Mouse (Mus musculus): ENCODE results near the gene Sfrp5.

Gene Sfrp5

GRCm38 (mm10) chr19:42201696-42202381, at the start of gene Sfrp5:
Sfrp5 (minus strand) TSS chr19:42202252.
- no peak for DNase-seq (ENCODE audit: low spot score in 2 of 2)

GRCm38 (mm10) chr19:42249976-42250914, 48.2 kb upstream of the Sfrp5 start:
- DNase-seq (ENCODE audit: low spot score in 2 of 2): no peak

DNA sequence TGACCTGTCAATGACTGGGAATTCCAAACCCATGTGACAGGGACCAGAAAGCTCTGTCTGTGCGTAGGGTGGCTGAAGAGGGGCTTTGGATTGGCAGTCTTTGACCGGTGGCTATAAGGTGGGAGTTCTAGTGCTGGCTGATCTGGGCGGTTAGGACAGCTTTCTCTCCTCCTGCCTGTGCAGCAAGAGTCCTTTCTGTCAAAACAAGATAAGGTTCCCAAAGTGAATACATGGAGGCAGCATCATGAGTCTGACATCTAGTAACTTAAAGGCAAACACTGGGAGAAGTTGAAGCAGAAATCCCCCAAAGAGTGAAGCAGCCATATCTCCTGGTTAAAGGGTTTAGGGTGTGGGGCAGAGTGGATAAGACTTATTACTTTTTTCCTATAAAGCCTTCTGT, 45.5 kb upstream of the Sfrp5 start, which contains the start of gene Golga7b:
TSS of gene Golga7b (plus strand) at position 56 of the 400 bp plus-strand sequence.
- no peak for DNase-seq (ENCODE audit: low spot score in 2 of 2)

- DNase-seq (ENCODE audit: low spot score in 2 of 2): no peak
These were observed 44.6 kb upstream of the Sfrp5 start for GRCm38 (mm10) chr19:42246626-42247025.

DNA sequence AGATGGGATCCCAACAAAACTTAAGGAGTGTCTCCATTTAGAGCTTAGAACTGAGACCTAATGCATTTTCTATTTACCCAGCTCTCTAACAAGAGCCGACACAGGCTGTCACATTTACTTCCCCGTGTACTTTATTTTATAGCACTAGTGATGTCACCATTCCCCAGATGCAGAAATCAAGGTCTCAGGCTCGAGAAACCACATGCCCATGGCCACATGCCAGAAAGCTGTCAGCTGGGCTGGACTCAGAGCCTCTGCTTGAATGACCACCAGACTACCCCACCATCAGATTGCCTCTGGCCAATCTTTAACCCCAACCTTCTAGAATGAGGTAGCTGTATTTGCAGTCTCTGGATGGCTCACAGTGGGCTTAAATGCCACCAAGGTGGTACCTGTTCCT, 41.3 kb upstream of the Sfrp5 start:
- no peak for DNase-seq (ENCODE audit: low spot score in 2 of 2)

GRCm38 (mm10) chr19:42240881-42241280, 38.8 kb upstream of the Sfrp5 start:
- DNase-seq (ENCODE audit: low spot score in 2 of 2): no peak

- DNase-seq (ENCODE audit: low spot score in 2 of 2): peak; percentile 38 to 57
These were observed 36.3 kb upstream of the Sfrp5 start for GRCm38 (mm10) chr19:42238341-42238715.

- peak; percentile 56 to 81 for DNase-seq (ENCODE audit: low spot score in 2 of 2)
These were observed 35.7 kb upstream of the Sfrp5 start for GRCm38 (mm10) chr19:42237602-42238340.

DNA sequence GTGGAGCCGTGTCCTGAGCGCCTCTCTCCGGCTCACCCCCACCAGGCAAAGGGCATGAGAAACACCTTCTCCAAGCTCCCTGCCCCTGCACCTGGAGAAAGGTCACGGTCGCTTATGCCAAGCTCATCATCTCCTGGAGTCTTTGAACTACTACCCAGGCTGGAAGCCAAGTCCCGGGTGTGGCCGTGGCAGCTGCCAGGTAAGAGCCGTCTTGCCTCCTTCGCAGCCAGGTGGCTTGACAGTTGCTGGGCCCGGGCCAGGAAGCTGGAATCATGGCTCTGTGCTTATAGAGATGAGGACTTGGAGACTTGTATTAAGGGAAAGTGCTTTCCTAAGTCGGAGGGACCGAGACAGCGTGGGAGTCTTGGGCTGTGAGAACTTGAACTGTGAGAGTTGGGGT, 28.9 kb upstream of the Sfrp5 start:
- no peak for DNase-seq (ENCODE audit: low spot score in 2 of 2)

- no peak for DNase-seq (ENCODE audit: low spot score in 2 of 2)
These were observed 28.2 kb upstream of the Sfrp5 start for GRCm38 (mm10) chr19:42230288-42230568.

DNA sequence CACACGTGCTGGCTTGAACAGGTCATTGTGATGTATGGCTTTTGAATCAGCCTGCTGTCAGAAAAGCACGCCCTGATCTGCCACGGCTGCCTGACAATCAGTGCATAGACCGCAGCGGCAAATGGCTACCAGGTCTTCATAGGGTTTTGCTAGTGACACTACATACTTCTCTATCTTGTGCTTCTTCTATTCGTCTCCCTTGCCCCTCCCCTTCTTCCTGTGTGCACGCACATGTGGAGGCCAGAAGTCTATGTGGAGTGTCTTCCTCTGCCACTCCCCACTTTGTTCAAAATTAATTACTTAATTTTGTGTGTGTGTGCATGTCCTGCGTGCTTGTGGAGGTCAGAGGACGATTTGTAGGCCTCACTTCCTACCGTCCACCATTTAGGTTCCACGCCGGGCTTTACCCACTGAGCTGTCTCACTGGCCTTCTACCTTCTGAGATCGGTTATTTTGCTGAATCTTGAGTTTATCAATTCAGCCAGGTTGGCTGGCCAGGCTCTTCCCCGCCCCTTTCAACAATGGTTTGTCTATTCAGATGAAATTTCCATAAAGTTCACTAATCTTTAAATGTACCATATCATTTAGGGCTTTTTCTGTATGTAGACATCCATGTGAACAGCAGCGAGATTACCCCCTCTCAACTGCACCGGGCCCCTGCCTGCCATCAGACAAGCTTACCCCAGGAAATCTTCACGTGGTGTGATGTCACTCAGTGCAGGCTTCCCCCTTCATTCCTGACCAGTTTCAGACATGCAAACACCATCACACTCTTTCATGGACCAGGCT, 27.6 kb upstream of the Sfrp5 start:
- DNase-seq (ENCODE audit: low spot score in 2 of 2): no peak

DNA sequence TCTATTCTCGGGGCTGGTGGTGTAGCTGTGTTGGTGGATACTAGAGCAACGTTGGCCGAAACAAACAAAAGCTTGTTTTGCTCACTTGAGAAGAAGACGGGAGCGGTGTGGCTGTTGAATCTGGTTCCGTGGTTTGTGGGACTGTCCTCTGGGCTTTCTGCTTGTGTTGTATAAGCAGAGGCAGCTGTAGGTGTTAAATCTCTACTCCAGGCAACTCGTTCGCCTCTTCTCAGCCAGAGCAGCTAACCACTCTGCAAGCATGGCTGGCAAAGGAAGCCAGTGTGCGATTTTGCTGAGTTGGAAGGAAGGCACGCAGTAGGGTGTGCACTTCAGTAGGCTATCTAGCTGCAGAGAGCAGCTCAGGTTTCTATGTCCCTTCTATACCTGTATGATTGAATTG, 24.4 kb upstream of the Sfrp5 start:
- peak in 1 of 2 experiments; percentile 57 for DNase-seq (ENCODE audit: low spot score in 2 of 2)

- DNase-seq (ENCODE audit: low spot score in 2 of 2): peak in 1 of 2 experiments; percentile 55
These were observed 15.3 kb upstream of the Sfrp5 start for GRCm38 (mm10) chr19:42217374-42217763.

DNA sequence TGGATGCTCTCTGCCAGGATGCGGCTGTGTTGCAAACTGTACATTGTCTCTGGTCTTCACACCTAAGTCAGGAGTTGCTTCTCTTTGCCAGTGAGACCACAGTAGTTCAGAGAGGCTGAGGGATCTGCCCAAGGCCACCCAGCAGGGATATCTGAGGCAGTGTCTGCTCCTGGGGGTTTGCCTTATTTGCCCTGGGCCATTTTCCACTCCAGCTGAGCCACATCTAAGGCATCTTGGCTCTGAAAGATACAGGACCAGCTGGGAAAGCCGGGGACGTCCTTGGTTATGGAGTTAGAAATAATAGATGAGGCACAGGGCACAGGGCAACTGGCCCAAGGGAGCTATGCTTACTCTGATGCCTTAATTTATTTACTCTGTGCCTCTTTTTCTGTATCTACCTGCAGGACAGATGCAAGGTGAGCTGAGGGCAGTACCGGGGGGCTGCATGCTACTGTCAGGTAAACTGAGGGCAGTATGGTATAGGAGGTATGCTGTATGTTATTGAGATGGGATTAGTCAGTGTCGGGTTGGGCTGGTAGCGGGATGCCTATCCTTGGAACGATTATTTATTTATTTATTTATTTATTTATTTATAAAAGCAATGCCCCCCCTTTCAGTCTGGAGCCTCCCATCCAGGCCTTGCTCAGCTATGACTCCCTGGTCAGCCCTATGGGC, 14.8 kb upstream of the Sfrp5 start:
- DNase-seq (ENCODE audit: low spot score in 2 of 2): no peak

DNA sequence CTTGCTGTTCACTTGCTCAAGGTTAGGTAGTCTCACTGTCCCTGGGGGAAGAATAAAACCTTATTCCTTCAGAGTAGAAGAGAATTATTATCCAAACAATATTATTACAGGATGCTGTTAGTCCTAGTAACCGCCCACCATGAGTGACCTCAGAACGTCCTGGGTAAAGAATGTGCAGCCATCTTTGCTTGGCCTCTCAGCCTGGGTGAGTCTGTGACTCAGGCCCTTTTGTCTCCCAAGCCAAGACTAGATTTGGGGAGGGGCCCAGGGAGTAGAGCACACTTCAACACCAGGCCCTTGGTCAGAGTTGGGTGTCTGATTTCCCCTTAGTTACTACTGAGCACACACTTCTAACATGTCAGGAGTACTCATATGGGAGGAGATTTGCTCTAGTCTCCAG, 12.5 kb upstream of the Sfrp5 start:
- no peak for DNase-seq (ENCODE audit: low spot score in 2 of 2)

DNA sequence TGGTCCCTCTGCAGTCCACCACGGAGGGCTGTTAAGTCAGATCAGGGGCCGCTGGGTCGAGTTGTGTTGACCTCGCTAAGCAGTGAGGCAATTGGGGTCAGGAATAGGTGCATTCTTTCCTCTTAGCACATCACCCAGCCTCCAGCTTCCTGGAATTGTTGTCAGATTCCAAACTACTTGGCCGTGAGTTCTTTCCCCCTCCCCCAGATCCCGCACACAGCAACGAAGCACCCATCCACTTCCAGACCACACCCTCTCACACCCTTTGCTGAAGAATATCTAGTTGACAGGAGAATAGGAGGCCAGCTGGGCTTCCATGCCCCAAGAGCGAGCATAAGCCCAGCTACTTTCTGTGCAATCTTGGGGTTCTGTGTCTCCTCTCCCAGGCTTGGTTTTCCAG, 9.9 kb upstream of the Sfrp5 start:
- no peak for DNase-seq (ENCODE audit: low spot score in 2 of 2)

- DNase-seq (ENCODE audit: low spot score in 2 of 2): no peak
These were observed 7.9 kb upstream of the Sfrp5 start for GRCm38 (mm10) chr19:42209976-42210375.

DNA sequence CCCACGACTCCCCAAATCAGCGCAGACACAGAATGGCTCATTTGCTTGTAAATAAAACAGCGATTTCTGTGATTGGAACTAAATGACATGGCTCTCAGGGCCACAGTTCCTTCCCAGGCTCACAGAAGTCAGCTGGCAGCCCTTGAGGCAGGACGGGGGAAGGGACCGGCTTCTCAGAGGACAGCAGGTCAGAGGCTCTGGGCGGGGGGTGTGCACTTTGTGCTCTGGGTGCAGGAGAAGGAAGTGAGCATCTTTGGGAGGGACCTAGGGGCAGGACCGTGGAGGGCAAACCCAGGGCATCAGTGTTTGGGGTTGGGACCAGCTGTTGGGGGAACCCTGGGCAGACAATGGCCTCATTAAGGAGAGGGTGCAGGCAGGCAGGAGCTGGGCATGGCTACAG, 7.4 kb upstream of the Sfrp5 start:
- DNase-seq (ENCODE audit: low spot score in 2 of 2): no peak

DNA sequence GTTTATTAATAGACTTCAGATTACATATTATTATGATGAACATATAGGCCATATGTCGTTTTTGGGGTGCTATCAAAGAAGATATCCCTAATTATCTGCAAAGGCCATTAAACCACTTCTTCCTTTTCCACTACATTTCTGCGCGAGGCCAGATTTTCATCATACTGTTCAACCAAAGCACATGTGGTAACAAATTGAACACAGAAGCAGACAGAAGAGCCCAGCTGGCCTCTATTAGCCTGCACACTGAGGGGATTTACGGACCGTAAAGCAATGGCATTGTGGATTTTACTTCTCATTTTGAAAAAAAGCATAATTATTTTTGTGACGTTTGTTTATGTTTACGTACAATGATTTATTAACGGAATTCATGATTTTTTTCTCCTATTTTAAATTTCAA, 3.1 kb upstream of the Sfrp5 start:
- no peak for DNase-seq (ENCODE audit: low spot score in 2 of 2)

DNA sequence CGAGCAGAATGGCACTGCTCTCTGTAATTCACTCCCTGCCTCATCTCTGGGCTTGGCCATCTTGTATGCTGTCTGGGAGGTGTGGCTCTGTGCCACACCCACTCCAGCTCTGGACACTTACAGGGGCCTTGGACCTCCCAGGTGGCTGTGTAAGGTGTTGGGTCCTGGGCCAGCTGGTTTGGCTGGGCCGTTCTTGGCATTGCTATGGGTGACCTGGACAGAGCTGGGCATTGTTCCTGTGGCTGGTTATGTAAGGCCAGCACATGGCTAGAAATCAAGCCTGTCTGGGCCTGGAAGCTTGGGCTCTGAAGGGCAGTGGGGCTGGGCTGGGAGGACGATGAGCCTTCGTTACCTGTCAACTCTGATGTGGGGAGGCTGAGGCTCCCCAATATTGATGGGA, 2.3 kb upstream of the Sfrp5 start:
- no peak for DNase-seq (ENCODE audit: low spot score in 2 of 2)

- DNase-seq (ENCODE audit: low spot score in 2 of 2): no peak
These were observed 415 bp upstream of the Sfrp5 start for GRCm38 (mm10) chr19:42202467-42202866.
